Comparison of ENCODE assay signal across 23 mouse cellular contexts in genomic region chr1:126955839-126956720, GRCm38 (mm10).
DNase-seq lines count a peak whose midpoint lies in the region; ATAC-seq lines count a peak whose summit lies in the region.
"Had no signal": no experiment of that assay in that cellular context is flagged by ENCODE, and none has a peak within 500 bp of the region (broad histone marks: within the 10 kb centered on the region; RNA-seq: fewer than 3 reads in every experiment).

No protein-coding gene starts in this region.

- H3K27ac ChIP-seq in midbrain, embryonic 15.5 days: peak overlapping the region; percentile 70
- H3K27ac ChIP-seq: embryonic facial prominence, embryonic 12.5 days; heart, embryonic 13.5 days; intestine, embryonic 15.5 days; limb, embryonic 15.5 days; liver, embryonic 15.5 days; macrophage; midbrain, embryonic 12.5 days; stomach, embryonic 15.5 days had no signal

- DNase-seq in frontal cortex, postnatal 10 days (ENCODE audit: low spot score in 2 of 2): no peak
- peak; percentile 4 for DNase-seq in right cerebral cortex, postnatal 4 days
- no peak for DNase-seq in right cerebral cortex, postnatal 25 days
- no peak for DNase-seq in c-Kit-positive CD71-positive TER-119-positive erythroid progenitor cells, embryonic 14.5 days (ENCODE audit: low spot score)
- DNase-seq in ovary, postnatal 14 days (ENCODE audit: low spot score): no peak
- DNase-seq: adrenal gland, postnatal 36 days; cerebellum, adult 9-11 months; heart, postnatal 36 days; kidney, adult 9 months; kidney, postnatal 36 days; right cerebral cortex, postnatal 14 days; thymus, adult 18-20 months; thymus, postnatal 4 days had no signal

- H3K4me1 ChIP-seq in midbrain, embryonic 15.5 days: peaks cover 17% of the 10 kb centered on the region
- H3K4me1 ChIP-seq: embryonic facial prominence, embryonic 12.5 days; heart, embryonic 13.5 days; intestine, embryonic 15.5 days; limb, embryonic 15.5 days; liver, embryonic 15.5 days; midbrain, embryonic 12.5 days; stomach, embryonic 15.5 days had no signal

- H3K9ac ChIP-seq in midbrain, embryonic 15.5 days: no peak overlapping the region
- H3K9ac ChIP-seq: embryonic facial prominence, embryonic 12.5 days; heart, embryonic 13.5 days; intestine, embryonic 15.5 days; limb, embryonic 15.5 days; liver, embryonic 15.5 days; midbrain, embryonic 12.5 days; stomach, embryonic 15.5 days had no signal

- 60% methylated on average over 12 of the region's 12 CpGs for WGBS in midbrain, embryonic 15.5 days

- no peaks in the 10 kb centered on the region for H3K27me3 ChIP-seq in midbrain, embryonic 15.5 days (replicated peaks)
- H3K27me3 ChIP-seq: embryonic facial prominence, embryonic 12.5 days; heart, embryonic 13.5 days; intestine, embryonic 15.5 days; limb, embryonic 15.5 days; liver, embryonic 15.5 days; midbrain, embryonic 12.5 days; stomach, embryonic 15.5 days had no signal

- no peaks in the 10 kb centered on the region for H3K36me3 ChIP-seq in midbrain, embryonic 15.5 days (replicated peaks)
- H3K36me3 ChIP-seq: embryonic facial prominence, embryonic 12.5 days; heart, embryonic 13.5 days; intestine, embryonic 15.5 days; limb, embryonic 15.5 days; liver, embryonic 15.5 days; midbrain, embryonic 12.5 days; stomach, embryonic 15.5 days had no signal

- H3K4me2 ChIP-seq in midbrain, embryonic 15.5 days: peak overlapping the region; percentile 12; the same call in 1 of the 2 replicates
- H3K4me2 ChIP-seq: embryonic facial prominence, embryonic 12.5 days; heart, embryonic 13.5 days; intestine, embryonic 15.5 days; limb, embryonic 15.5 days; liver, embryonic 15.5 days; midbrain, embryonic 12.5 days; stomach, embryonic 15.5 days had no signal

- no peak overlapping the region for H3K4me3 ChIP-seq in midbrain, embryonic 15.5 days
- H3K4me3 ChIP-seq: embryonic facial prominence, embryonic 12.5 days; heart, embryonic 13.5 days; intestine, embryonic 15.5 days; limb, embryonic 15.5 days; liver, embryonic 15.5 days; midbrain, embryonic 12.5 days; stomach, embryonic 15.5 days had no signal

- no peaks in the 10 kb centered on the region for H3K9me3 ChIP-seq in midbrain, embryonic 15.5 days
- H3K9me3 ChIP-seq: embryonic facial prominence, embryonic 12.5 days; heart, embryonic 13.5 days; intestine, embryonic 15.5 days; limb, embryonic 15.5 days; liver, embryonic 15.5 days; midbrain, embryonic 12.5 days; stomach, embryonic 15.5 days had no signal

- ATAC-seq in frontal cortex, adult (ENCODE audit: low TSS enrichment): peak; percentile 31; the same call in 1 of the 2 replicates
- ATAC-seq in midbrain, embryonic 15.5 days (replicated peaks): peak; percentile 91
- ATAC-seq: intestine, embryonic 15.5 days had no signal
